Comparison of ENCODE assay signal across 8 mouse cellular contexts in genomic region chr3:86986490-86986889, GRCm38 (mm10). TPM values are rescaled to one million over a fixed set of nuclear protein-coding genes. Genes with fewer than 3 reads are reported as not detected.
DNase-seq lines count a peak whose midpoint lies in the region; ATAC-seq lines count a peak whose summit lies in the region.

No protein-coding gene starts in this region.

- no peaks in the 10 kb centered on the region for H3K36me3 ChIP-seq in embryonic facial prominence, embryonic 14.5 days (ENCODE audit: control insufficient read depth, insufficient read depth, low read length)
- no peaks in the 10 kb centered on the region for H3K36me3 ChIP-seq in midbrain, embryonic 16.5 days (ENCODE audit: control insufficient read depth, insufficient read depth, low read length)

- peak overlapping the region; percentile 72 for H3K9ac ChIP-seq in embryonic facial prominence, embryonic 14.5 days (ENCODE audit: low read depth, low read length)
- H3K9ac ChIP-seq in midbrain, embryonic 16.5 days (ENCODE audit: low read depth, low read length), result peak overlapping the region; percentile 22; the same call in 1 of the 2 replicates

- peak; percentile 86 for ATAC-seq in embryonic facial prominence, embryonic 14.5 days (ENCODE audit: low read depth)
- peak; percentile 32; the same call in 1 of the 2 replicates for ATAC-seq in midbrain, embryonic 16.5 days

- H3K4me2 ChIP-seq in embryonic facial prominence, embryonic 14.5 days (ENCODE audit: low read depth, low read length), result peak overlapping the region; percentile 58
- H3K4me2 ChIP-seq in midbrain, embryonic 16.5 days (ENCODE audit: low read length), result peak overlapping the region; percentile 54

- peaks cover under 1% of the 10 kb centered on the region; the same call in 1 of the 2 replicates for H3K9me3 ChIP-seq in embryonic facial prominence, embryonic 14.5 days (ENCODE audit: control insufficient read depth, low read length)
- H3K9me3 ChIP-seq in midbrain, embryonic 16.5 days (replicated peaks; ENCODE audit: control insufficient read depth, low read length, poor library complexity, severe bottlenecking), result no peaks in the 10 kb centered on the region

- intact Hi-C loops in left cerebral cortex, postnatal 4 days (cut with DNase I), result no loop called here

- DNase-seq in left cerebral cortex, postnatal 4 days, result peak; percentile 20
- DNase-seq in left cerebral cortex, adult 9 months (ENCODE audit: low spot score in 2 of 2), result no peak
- peak; percentile 48 for DNase-seq in embryonic facial prominence, embryonic 14.5 days (ENCODE audit: low spot score)
- peak; percentile 56 for DNase-seq in kidney, postnatal 10 days
- no peak for DNase-seq in urinary bladder, postnatal 25 days (ENCODE audit: low spot score)
- no peak for DNase-seq in layer of hippocampus, postnatal 25 days (ENCODE audit: extremely low spot score in 1 of 2, low spot score in 1 of 2)
- DNase-seq in adipocyte (ENCODE audit: low spot score), result no peak

- H3K4me3 ChIP-seq in embryonic facial prominence, embryonic 14.5 days (ENCODE audit: low read depth, low read length), result peak overlapping the region; percentile 44
- peak overlapping the region; percentile 28 for H3K4me3 ChIP-seq in midbrain, embryonic 16.5 days (ENCODE audit: low read depth, low read length)

- H3K27ac ChIP-seq in embryonic facial prominence, embryonic 14.5 days (replicated peaks; ENCODE audit: low read depth, low read length), result peak overlapping the region; percentile 65
- H3K27ac ChIP-seq in midbrain, embryonic 16.5 days (ENCODE audit: low read length), result no peak overlapping the region

- no peaks in the 10 kb centered on the region for H3K4me1 ChIP-seq in embryonic facial prominence, embryonic 14.5 days (ENCODE audit: control insufficient read depth, insufficient read depth, low read length)
- 0 out of 2 replicates have a peak, but pooled peaks cover 4% of the 10 kb centered on the region for H3K4me1 ChIP-seq in midbrain, embryonic 16.5 days (ENCODE audit: control insufficient read depth, insufficient read depth, low read length)

- WGBS in embryonic facial prominence, embryonic 14.5 days, result 11% methylated on average over 11 of the region's 12 CpGs
- 7% methylated on average over 12 of the region's 12 CpGs for WGBS in midbrain, embryonic 16.5 days

- H3K27me3 ChIP-seq in embryonic facial prominence, embryonic 14.5 days (replicated peaks; ENCODE audit: control insufficient read depth, insufficient read depth, low read length), result no peaks in the 10 kb centered on the region
- H3K27me3 ChIP-seq in midbrain, embryonic 16.5 days (ENCODE audit: control insufficient read depth, insufficient read depth, low read depth, low read length), result no peaks in the 10 kb centered on the region

RNA-seq across cellular contexts. Expression of gene Cd1d1, which starts 12.8 kb away (rescaled TPM):
- total RNA-seq in left cerebral cortex, postnatal 4 days (2021), result 1 to 10 TPM; 6.3 to 6.8 TPM
- polyA plus RNA-seq in embryonic facial prominence, embryonic 14.5 days (2014; fragmentation: Nextera tagmentation; extraction: Ambion mirVana), result 26.6 and 27.4 TPM in 2 replicates
- 40.1 and 49.9 TPM in 2 replicates for polyA plus RNA-seq in midbrain, embryonic 16.5 days (2015; fragmentation: Nextera tagmentation; extraction: Ambion mirVana)
- 1 to 10 TPM; 2.0 to 2.1 TPM for total RNA-seq in layer of hippocampus, postnatal 25 days (2021)

Comparison
In these comparisons a context has a peak if more than half of its experiments do, and no peak if none do; other contexts are left out.
1. DNase-seq: peak in left cerebral cortex, postnatal 4 days (single experiment), embryonic facial prominence, embryonic 14.5 days (single experiment) and kidney, postnatal 10 days (single experiment); none in left cerebral cortex, adult 9 months (0 of 2), urinary bladder, postnatal 25 days (single experiment), layer of hippocampus, postnatal 25 days (0 of 2) and adipocyte (single experiment).